Mouse (Mus musculus) heart, adult 2 months (tissue): ENCODE measurements around the gene Ctnna3. TPM values are rescaled to one million over a fixed set of nuclear protein-coding genes. Genes with fewer than 3 reads are reported as not detected.

ENCODE experiments used
- DNase-seq, 2 experiments: peaks; one replicate each; pipeline ENCODE4 v3.0.0; 2021
- H3K27ac ChIP-seq: fragments of 200-600 bp; 2 replicates; pipeline ENCODE4 v1.8.1; 2022
- H3K27me3 ChIP-seq: fragments of 200-500 bp; 2 replicates; pipeline ENCODE4 v1.6.1; 2012; ENCODE audit warnings: mild to moderate bottlenecking, low read length, inconsistent platforms, mixed read lengths; ENCODE audit not compliant: control insufficient read depth, insufficient read depth
- H3K36me3 ChIP-seq: fragments of 200-500 bp; 2 replicates; pipeline ENCODE4 v1.6.1; 2012; ENCODE audit warnings: low read length, inconsistent platforms; ENCODE audit not compliant: control insufficient read depth, insufficient read depth
- H3K4me1 ChIP-seq: fragments of 200-500 bp; 2 replicates; pipeline ENCODE4 v1.6.1; 2011; ENCODE audit warnings: low read length; ENCODE audit not compliant: control insufficient read depth, insufficient read depth
- H3K4me3 ChIP-seq: fragments of 200-600 bp; 2 replicates; pipeline ENCODE4 v1.8.1; 2022
- H3K79me2 ChIP-seq: fragments of 200-500 bp; replicated peaks from 2 replicates; pipeline ENCODE4 v1.6.1; 2012; ENCODE audit warnings: mild to moderate bottlenecking, inconsistent platforms, low read length, moderate library complexity, mixed read lengths; ENCODE audit not compliant: control insufficient read depth, insufficient read depth
- H3K9ac ChIP-seq: fragments of 200-500 bp; 2 replicates; pipeline ENCODE4 v1.6.1; 2012; ENCODE audit warnings: low read depth, mild to moderate bottlenecking, control low read depth, inconsistent platforms, low read length, mixed read lengths
- CTCF ChIP-seq: fragments of 200-600 bp; IDR thresholded peaks from 2 replicates; pipeline ENCODE4 v1.8.1; 2022; ENCODE audit warnings: antibody characterized with exemption, mild to moderate bottlenecking, moderate library complexity
- EP300 ChIP-seq: fragments of 200-500 bp; IDR thresholded peaks from 2 replicates; pipeline ENCODE4 v1.6.1; 2011; ENCODE audit warnings: low read depth, low read length, control low read depth; ENCODE audit not compliant: insufficient read depth
- POLR2A ChIP-seq: fragments of 200-500 bp; IDR thresholded peaks from 2 replicates; pipeline ENCODE4 v1.6.1; 2011; ENCODE audit warnings: mild to moderate bottlenecking, low read depth, low read length, control low read depth; ENCODE audit not compliant: insufficient read depth
- WGBS: fragments of 180-500 bp; shearing (Covaris S2); methylation state at CpG from one replicate; pipeline ENCODE4 v1.1.7; 2018; 5-methylcytosine and 5-hydroxymethylcytosine counted together
- intact Hi-C: fragments of 180-260 bp; cut with DNase I; formaldehyde crosslinking; loops from one replicate; pipeline ENCODE4 v1.15.1; 2025
- polyA plus RNA-seq: library from polyadenylated mRNA; depleted of rRNA; stranded (reverse); fragments of >200 nt; gene quantifications from 2 replicates; pipeline ENCODE4 v1.2.3, GENCODE M21; 2012
- total RNA-seq, 2 experiments: library from RNA; stranded (reverse); gene quantifications; 2 replicates each; pipeline ENCODE4 v1.2.3; 2021

The Ctnna3 gene
- total and polyA plus RNA-seq, 3 experiments = 6.4 to 54.6 (median 46.9) TPM

DNA sequence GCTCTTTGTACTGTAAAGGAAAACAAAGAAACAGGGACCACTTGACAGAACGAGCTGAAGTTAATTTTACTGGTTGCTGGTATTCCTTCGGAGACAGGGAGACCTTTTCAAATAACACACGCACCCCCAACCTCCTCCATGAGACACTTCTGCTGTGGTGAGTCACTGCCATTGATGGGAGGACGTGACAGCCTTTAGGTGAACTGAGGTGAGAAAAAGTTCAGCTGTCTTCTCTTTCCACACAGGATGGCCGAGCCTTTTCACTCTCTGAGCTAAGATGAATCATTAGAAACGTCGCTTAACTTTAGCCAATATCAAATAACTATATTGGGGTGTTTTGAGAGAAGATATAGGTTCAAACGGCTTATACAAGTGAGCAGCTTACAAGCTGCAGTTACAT is 102.5 kb downstream of the Ctnna3 start:
- Histone ChIP-seq H3K4me1 (no peaks in the 10 kb centered on the region), H3K4me3 (no peak overlapping the region), H3K79me2 (no peaks in the 10 kb centered on the region), H3K9ac (no peak overlapping the region), H3K27me3 (no peaks in the 10 kb centered on the region), H3K27ac (no peak overlapping the region), H3K36me3 (no peaks in the 10 kb centered on the region)
- WGBS = 70% methylated on average over 8 of the region's 8 CpGs
- intact Hi-C loops = no loop called here
- TF ChIP-seq POLR2A = no peak
- TF ChIP-seq CTCF = no peak
- no peak for TF ChIP-seq EP300
- DNase-seq = no peak

DNA sequence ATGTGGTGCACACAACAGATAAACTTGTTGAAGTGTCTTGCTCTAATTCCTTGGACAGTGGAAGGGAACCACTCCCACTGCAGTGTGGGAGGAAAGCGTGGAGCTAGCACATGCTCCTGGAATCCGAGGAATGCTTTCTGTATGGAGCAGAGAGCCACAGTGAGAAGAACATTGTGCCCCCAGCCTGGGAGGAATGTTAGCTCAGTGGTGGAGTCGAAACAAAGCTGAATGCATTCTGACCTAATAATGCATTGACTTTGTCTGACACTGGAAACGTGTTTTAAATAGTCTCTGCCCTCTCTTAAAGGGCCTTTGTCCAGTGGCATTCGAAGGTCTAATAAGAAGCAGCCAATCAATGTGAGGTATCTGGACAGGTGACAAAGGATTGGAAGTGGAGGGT is 111.9 kb downstream of the Ctnna3 start:
- no peak overlapping the region for H3K4me3 ChIP-seq
- TF ChIP-seq EP300 (no peak), POLR2A (no peak), CTCF (no peak)
- H3K9ac ChIP-seq = no peak overlapping the region
- H3K4me1 ChIP-seq = peaks cover 3% of the 10 kb centered on the region
- H3K27ac ChIP-seq = no peak overlapping the region
- WGBS = 15% methylated on average over 5 of the region's 5 CpGs
- no peaks in the 10 kb centered on the region for H3K79me2 ChIP-seq
- H3K27me3 ChIP-seq = no peaks in the 10 kb centered on the region
- H3K36me3 ChIP-seq = no peaks in the 10 kb centered on the region; the same call in 1 of the 2 replicates
- intact Hi-C loops = no loop called here
- DNase-seq = peak in 1 of 2 experiments; percentile 20

DNA sequence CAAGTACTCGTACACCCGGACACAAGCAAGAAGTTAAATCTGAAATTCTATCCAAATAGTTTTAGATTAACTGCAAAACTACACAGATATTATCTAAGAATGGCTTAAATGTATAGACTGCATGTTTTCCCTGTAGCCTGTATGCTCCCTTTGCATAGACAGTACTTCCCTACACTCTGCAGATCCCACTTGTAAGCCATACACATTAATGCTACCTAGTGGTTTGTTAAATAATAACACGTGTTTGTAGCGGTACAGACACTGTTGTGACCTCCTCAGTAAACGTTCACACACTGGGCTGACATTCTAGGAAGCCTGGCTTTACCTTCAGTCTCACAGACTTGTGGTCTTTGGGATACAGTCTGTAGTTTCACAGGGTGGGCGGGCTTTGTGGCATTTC is 112.6 kb downstream of the Ctnna3 start:
- intact Hi-C loops = no loop called here
- no peak for DNase-seq
- Histone ChIP-seq H3K36me3 (no peaks in the 10 kb centered on the region; the same call in 1 of the 2 replicates), H3K27ac (no peak overlapping the region), H3K27me3 (no peaks in the 10 kb centered on the region), H3K4me1 (peaks cover 3% of the 10 kb centered on the region), H3K79me2 (no peaks in the 10 kb centered on the region), H3K9ac (no peak overlapping the region), H3K4me3 (no peak overlapping the region)
- TF ChIP-seq EP300 = no peak
- TF ChIP-seq CTCF = no peak
- TF ChIP-seq POLR2A = no peak
- WGBS = 60% methylated on average over 6 of the region's 6 CpGs

DNA sequence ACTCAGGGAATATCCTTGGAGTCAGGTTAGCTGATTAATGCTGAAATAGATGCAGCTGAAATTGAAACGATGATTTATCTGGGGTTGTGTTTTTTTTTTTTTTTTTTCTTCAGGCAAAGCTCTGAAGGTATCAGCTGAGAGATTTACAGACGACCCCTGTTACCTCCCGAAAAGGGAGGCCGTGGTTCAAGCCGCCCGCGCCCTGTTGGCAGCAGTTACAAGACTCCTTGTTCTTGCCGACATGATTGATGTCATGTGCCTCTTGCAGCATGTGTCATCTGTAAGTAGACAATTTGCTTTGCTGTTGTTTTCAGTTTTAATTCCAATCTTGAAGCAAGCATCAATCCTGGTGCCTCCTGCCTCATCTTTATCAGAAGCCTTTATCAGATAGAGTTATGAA is 136.8 kb downstream of the Ctnna3 start:
- no peak overlapping the region for H3K9ac ChIP-seq
- intact Hi-C loops = no loop called here
- DNase-seq = no peak
- no peaks in the 10 kb centered on the region for H3K4me1 ChIP-seq
- H3K27ac ChIP-seq = no peak overlapping the region
- 71% methylated on average over 8 of the region's 8 CpGs for WGBS
- no peaks in the 10 kb centered on the region for H3K79me2 ChIP-seq
- no peak overlapping the region for H3K4me3 ChIP-seq
- TF ChIP-seq POLR2A = no peak
- no peak for TF ChIP-seq CTCF
- TF ChIP-seq EP300 = no peak
- no peaks in the 10 kb centered on the region for H3K36me3 ChIP-seq
- no peaks in the 10 kb centered on the region for H3K27me3 ChIP-seq

DNA sequence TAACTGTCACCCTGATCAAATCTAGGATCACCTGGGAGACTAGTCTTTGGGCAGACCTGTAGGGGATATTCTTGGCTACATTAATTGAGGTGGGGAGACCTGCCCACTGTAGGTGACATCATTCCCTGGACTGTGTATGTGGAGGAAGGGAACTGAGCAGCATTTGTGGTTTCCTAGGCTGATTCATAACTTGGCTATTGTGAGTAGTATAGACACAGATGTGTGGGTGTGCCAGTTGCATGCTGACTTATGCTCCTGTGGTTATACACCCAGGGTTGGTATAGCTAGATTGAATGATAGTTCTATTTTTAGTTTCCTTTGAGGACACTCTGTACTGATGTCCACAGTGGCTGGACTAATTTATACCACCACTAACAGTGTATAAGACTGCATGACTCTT is 141.7 kb downstream of the Ctnna3 start:
- intact Hi-C loops = no loop called here

DNA sequence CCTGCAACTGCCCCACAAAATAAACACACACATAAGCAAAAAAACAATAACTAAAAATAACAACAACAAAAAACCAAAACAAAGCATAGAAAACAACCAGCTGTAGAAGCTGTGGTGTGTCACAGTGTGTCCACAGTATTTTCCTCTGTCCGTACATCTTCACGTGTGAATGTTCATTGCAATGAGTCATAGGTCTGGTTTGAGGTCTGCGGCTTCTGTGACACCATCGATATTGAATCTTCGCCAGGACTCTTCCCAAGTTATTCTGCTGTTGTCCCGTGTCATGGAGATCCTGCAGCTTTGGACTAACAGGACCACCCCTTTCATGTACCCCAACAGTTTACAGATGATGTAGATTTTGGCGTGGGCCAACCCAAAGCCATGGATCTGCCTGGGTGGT is 143.0 kb downstream of the Ctnna3 start:
- TF ChIP-seq EP300 (no peak), POLR2A (no peak), CTCF (no peak)
- Histone ChIP-seq H3K27me3 (no peaks in the 10 kb centered on the region), H3K79me2 (no peaks in the 10 kb centered on the region), H3K9ac (no peak overlapping the region), H3K36me3 (no peaks in the 10 kb centered on the region), H3K4me1 (no peaks in the 10 kb centered on the region), H3K4me3 (no peak overlapping the region), H3K27ac (no peak overlapping the region)
- no peak for DNase-seq
- intact Hi-C loops = no loop called here
- 82% methylated on average over 7 of the region's 7 CpGs for WGBS

More for the DNA sequence above, 141.7 kb downstream of the Ctnna3 start:
- DNase-seq = no peak
- Histone ChIP-seq H3K27me3 (no peaks in the 10 kb centered on the region), H3K4me3 (no peak overlapping the region), H3K79me2 (no peaks in the 10 kb centered on the region), H3K4me1 (no peaks in the 10 kb centered on the region), H3K27ac (no peak overlapping the region), H3K9ac (no peak overlapping the region), H3K36me3 (no peaks in the 10 kb centered on the region)
- no peak for TF ChIP-seq CTCF
- no peak for TF ChIP-seq POLR2A
- TF ChIP-seq EP300 = no peak
